Mouse (Mus musculus) left cerebral cortex, adult 9 months (tissue): ENCODE measurements around the gene Nthl1.

Source experiments
- DNase-seq, 2 experiments: peaks; one replicate each; pipeline ENCODE4 v3.0.0; 2022; ENCODE audit warnings: low spot score in 2 of 2

The Nthl1 gene

DNA sequence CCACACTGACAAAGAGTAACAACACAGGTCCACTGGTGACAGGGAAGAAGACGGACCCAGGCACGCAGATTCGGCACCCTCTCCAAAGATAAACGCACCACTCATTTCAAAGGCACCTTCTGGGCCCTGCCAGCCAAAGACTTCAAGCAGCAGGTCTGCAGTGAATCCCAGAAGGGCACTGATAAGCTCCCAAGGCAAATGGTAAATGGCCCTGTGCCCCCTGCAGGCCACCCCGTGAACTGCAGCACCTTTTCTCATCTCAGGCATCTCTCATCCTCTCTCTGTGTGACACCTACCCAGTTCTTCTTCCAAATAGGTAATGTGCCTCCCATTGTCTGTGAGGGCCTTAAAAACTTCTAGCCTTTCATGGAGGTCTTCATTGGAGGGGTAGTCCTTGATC lies 3.8 kb upstream of the Nthl1 start:
- peak in 1 of 2 experiments; percentile 81 for DNase-seq

DNA sequence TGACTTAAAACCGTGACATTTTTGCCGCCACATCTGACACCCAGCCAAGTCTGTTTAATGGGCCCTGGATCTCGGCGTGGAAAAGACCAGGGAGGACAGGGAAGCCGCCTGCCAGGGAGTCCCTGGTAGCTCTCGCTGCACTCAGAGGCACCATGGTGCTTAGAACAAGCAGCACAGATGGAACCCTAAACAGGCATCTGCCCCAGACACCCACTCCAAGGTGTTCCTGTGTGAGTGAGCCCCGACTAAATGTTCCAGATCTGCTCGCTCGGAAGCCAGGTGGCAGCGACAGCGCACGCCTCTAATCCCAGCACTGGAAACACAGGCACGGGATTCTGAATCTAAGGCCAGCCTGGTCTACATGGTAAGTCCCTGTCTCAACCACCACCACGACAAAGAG lies 2.4 kb upstream of the Nthl1 start:
- peak in 1 of 2 experiments; percentile 49 for DNase-seq

DNA sequence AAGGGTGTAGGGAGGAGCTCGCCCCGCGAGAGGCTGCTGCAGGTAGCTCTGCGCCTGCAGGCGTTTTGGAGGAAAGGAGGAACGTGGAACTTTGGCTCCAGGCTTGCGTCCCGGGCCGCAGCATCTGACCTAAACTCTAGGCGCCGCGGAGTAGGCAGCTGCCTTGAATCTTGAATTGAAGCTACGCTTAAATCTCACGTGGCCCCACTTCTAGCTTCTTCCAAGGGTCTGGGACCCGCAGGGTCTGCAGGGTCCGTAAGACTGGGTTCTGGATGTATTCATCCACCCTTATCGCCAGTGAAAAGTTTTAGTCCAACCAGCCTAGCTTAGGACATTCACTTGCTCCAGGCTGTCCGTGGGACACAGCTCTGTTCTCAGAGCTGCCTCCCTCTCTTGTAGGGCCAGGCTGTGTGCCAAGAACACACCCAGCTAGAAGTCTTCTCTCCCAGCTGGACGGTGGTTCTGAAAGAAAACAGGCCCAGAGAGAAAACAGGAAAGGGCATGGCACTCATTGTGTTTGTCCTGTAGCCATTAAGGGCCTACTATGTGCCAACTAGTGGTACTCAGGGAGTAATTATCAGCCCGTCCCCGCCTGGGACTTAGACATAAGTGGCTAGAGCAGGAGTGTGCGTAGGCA lies 451 bp downstream of the Nthl1 start:
- DNase-seq, result no peak

DNA sequence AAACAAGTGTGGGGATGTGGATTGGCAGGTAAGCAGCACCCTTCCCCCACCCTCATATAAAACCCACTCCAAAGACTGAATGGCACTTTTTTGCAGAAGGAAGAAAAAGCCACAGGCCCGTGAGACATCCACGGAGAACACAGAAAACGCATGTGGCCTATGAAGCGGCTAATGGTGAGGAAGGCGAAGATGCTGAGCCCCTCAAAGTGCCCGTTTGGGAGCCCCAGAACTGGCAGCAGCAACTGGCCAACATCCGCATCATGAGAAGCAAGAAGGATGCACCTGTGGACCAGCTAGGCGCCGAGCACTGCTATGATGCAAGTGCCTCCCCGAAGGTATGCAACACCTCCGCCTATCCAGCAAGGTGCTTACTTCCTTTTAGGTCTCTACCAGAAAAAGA lies 1.4 kb downstream of the Nthl1 start:
- no peak for DNase-seq

DNA sequence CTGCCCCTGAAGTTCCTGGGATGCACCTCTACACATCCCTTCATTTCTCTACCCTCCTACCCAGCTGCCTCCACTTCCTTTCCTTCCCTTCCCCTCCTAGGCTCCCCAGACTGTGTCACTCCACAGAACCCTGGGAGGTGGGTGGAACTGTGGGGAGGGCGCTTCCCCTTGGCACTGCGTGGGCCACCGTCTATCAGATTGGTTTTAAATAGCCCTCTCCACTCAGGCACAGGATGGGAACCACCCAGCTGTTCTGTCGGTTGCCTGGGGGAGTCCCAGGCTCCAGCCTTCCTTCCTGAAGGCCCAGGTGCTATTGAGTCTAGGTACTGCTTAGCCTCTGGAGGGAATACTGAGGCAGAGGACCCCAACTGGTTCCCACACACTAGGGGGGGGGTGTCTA lies 2.5 kb downstream of the Nthl1 start:
- DNase-seq, result peak in 1 of 2 experiments; percentile 47

DNA sequence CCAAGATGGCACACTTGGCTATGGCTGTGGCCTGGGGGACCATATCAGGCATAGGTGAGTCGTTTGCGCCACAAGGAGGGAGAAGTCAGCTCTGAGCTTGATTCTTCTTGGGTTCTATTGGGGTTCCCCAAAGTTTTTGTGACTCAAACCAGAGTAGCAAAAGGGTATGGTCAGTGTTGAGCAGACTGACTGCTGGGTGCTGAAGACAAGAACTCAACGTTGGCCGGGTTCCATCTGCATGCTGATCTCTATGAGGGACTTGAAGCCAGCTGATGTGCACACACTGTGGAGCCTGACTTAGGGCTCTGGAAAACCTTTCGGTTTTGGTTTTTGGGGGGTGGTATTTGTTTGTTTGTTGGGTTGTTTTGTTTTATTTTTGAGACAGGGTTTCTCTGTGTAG lies 3.2 kb downstream of the Nthl1 start:
- no peak for DNase-seq

DNA sequence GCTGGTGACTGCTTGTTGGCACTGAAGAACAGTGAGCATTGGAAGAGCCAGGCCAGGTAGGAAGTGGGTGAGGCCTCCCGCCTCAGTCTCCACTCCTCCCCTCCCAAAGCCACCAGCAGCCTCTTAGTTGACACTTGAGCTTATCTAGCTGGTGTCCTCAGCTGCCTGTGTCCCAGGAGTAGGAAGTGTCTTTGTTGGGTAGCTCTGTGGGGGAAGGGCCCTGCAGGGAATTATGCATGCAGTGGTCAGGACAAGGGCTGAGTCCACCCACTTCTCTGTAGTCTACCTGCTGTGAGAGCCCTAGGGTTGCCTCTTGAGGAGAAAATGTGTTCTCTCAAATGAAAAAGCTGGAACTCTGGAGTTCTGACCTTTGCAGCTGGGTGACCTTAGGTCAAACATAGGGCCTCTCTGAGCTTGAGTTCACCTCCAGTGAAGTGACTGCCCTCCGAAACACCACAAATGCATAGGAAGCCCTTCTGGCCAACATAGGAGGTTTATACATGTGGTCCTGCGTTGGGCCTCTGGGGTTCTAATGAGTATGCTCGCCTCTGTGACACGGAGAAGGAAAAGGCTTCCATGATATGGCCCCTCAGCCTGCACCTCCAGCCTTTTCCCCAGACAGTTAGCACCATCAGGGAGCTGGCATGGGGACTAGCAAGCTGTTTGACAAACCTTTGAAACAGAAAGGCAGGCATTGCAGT lies 4.5 kb downstream of the Nthl1 start:
- no peak for DNase-seq

DNA sequence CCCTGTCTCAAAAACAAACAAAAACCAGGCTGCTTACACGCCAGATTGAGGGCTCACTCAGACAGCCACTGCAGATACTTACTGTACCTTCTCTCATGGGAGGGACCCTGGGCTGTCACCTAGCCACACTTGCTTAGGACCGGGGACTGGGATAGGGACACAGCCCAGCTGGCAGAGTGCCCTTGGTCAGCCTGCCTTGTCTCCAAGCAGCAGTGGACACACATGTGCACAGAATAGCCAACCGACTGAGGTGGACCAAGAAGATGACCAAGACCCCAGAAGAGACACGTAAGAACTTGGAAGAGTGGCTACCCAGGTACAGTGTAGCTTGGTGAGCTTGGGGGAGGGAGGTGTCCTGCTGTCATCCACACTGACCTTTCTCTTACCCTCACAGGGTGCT lies 5.7 kb downstream of the Nthl1 start:
- DNase-seq, result no peak

DNA sequence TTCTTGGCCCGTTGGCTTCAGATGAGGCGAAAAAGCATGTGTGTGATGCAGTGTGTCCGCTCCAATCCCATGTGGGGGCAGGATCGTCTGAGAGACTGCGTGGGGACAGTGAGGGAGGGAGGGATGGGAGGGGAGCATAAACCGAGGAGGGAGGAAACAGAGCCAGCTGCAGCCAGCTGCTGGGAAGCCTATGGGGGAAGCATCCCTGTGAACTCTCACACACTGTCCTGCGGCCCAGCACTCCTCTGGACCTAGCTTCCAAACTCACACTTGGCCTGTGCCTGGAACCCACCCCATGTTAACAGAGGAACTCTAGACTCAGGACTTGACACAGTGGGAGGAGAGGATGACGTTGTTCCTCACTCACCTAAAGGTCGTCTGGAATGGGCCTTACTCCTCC lies 6.4 kb downstream of the Nthl1 start:
- no peak for DNase-seq

DNA sequence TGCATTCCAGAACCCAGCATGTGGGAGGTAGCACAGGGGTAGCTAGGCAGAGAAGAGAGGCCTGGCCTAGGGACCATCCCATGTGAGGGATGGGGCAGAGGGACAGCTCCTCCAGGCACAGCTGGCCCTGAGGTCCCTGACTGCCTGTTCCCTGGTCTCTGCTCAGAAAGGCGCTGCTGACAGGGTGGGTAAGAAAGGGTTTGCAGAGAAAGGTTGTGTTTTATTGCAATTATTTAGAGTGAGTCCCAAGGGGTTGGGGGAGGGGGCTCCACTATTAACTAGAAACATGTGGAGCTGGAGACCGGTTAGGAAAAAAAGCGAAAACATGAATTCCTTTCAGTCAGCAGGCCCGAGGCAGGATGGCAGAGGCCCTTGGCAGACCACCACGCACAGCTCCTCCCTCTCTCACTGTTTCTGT lies 7.1 kb downstream of the Nthl1 start:
- no peak for DNase-seq

DNA sequence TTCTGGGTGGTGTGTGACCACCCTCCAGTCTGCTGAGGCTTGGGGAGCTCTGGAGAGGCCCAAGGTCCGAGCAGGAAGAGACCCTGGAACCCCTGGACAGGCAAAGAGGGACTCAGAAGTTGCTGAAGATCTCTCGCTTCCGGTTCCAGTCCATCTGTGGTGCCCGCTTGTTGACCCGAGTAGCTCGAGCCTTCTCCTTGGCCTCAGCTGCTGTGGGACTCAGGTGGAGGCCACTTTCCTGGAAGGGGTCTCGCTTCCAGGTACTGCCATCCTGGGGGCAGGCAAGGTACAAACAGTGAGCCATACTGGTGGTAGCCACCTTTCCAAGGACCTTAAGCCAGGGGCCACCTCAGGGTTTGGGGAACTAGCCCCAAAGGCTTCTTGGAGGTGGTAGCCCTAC lies 7.6 kb downstream of the Nthl1 start:
- DNase-seq, result no peak

DNA sequence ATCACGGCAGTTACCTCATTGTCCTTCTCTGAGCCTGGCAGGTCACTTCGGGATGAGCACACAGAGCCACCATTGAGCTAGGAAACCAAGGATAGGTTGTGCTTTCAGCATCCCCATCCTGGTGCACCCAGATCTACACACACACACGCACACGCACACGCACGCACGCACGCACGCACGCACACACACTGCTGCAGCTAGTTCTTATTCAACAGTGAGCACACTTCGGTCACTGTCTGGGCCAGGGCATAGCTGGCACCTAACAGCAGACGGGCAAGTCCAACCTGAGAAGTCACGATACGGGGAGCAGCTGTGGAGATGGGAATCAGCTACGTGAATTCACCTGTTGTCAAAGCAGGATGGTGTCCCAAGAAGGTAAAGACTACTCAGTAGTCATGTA lies 8.1 kb downstream of the Nthl1 start:
- DNase-seq, result no peak

DNA sequence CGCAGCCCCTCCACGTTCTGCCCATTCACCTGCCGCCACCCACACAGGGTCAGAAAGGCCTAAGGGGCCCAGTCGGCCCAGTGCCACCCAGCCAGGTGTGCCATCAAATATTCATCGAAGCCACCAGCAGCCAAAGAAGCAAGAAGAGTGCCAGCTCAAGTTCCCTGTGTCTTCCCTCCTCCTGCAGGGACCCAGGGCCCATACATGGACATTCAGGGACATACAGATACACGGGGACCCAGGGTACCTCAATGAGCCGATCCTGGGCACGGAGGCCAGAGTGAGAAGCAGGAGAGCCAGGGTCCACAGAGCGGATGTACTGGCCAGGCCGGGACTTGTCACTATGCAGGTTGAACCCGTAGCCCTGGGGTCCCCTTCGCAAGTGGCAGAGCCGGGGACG lies 9.5 kb downstream of the Nthl1 start:
- DNase-seq, result no peak

DNA sequence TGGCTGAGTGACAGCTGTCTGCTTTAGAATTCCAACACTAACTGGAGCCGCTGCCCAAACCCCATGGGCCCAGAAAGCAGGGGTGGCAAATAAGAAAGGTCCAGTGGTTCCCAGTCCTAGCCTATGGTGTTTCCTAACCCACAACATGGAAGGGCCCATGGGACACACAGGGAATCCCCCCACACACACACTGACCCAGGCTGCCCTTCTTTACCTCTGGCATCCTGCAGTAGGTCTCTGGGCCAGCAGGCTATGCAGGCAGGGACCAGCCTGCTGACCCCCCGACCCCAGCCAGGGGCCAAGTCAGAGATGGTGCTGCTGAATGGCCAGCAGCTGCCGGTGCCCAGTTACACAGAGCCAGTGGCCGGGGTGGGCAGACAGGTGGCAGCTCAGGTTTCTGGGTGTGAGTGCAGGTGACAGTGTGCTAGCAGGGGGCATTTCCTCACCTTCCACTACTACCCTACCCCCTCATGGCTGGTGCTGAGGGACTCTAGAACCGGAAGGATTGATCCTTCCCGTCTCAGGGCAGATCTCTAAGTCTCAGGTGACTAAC lies 10.4 kb downstream of the Nthl1 start:
- no peak for DNase-seq

DNA sequence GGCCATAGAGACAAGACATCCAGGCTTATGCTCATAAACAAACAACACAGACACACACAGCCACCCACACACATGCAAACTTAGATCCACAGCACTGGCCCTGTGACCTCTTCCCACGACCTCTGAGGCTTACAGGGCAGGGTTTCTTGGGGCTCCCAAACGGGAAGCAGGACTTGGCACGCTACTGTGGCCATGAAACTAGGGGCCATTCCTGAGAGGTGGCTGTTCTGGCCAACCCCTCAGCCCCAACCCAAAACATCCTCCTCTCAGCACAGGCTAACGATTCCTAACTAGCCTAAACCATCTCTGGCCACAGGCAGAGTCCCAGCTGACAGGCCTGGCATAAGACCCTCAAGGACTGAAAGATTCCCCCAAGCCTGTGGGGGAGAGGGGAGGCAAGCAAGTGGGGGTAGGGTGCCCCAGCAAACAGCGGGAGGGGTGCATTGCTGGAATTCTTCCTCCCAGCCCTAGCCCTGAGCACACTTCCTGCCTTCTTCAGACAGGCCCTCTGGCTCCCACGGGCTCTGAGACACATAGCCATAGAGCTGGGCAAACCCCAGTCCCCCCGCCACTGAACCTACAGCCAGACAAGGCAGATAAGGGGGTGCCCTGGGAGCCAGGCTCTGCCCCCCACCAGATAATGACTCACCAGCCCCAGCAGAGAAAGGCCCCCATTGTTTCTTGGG lies 11.7 kb downstream of the Nthl1 start:
- DNase-seq, result no peak

DNA sequence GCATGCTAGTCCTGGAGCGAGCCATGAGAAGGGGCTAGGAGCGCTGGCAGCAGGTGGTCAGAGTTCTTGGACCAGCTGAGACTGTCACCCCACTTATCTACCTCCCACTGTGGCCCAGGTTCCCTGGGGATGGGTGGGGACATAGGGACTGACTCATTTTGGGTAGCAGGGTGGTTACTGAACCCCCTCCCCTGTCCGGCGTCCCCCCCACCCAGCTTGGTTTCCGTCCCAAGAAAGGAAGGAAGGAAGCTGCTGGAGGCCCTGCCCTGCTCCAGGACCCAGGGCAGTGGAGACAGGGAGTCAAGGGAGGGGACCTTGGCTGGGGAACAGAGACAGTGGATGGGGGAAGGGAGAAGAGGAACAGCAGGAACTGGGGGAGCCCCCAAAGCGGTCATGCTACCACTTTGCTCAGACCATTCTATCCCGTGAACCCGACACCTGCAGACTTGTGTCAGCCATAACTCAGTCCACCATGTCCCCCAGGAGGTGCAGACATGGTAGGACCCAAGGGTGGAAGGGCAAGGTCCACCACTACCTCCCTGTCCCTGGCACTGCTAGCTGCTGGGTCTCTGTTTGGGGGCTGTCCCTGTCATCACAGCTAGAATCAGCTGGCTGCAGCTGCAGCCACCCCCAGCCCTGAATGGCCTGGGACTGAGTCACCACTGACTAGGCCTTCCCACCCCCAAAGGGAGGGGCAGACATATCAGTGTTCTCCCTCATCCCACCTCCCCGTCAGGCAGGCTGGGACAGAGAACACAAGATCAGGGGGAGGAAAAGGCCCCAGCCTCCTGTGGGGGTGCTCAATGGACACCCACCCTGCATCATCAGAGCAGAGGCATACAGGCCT lies 12.6 kb downstream of the Nthl1 start:
- no peak for DNase-seq

DNA sequence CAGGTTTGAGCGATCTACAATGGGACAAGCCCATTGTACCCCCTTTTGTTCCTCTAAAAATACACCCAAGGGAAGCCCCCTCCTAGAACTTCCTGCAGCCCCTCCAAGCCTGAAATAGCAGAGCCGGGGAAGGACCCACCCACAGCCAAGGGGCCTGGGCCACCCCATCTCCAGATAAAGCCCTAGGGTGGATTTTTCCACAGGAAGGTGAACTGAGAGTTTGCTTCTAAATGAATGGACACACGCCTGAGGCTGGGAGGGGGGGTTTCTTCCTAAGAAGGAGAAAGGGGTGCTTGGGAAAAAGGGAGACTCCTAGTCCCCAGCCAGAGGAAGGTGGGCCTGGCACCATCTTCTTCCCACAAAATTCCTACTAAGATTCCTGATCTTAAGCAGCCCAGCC lies 13.4 kb downstream of the Nthl1 start:
- DNase-seq, result no peak

DNA sequence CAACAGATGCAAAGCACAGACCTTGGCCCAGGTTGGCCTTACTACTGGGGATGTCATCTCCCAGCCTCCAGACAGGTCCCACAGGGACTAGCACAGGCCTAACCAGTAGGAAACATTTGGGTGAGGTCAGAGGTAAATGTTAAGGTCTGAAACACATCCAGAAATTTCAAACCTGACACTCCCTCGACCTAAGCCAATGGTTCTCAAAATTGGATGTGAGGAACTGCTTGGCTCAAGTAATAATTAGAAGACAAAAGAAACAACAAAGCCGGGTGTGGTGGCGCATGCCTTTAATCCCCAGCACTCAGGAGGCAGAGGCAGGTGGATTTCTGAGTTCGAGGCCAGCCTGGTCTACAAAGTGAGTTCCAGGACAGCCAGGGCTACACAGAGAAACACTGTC lies 13.9 kb downstream of the Nthl1 start:
- no peak for DNase-seq

DNA sequence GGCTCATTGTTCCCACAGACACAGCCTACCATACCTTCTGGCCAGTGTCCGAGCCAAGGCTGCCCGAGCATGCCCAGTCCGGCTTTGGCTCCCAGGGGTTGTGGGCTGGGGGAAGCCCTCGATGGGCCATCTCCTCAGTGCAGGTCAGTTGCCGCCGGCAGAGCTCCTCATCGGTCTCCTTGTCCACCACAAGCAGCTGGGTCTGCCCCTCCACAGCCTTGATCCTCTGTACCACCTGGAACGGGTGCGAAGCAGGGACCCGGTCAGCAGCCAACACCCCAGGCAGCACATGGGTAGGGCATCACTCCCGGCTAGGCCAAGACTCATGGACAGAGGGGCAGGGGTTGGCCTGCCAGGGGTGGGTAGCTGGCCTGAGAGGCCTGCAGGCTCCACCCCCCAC lies 15.0 kb downstream of the Nthl1 start:
- no peak for DNase-seq

DNA sequence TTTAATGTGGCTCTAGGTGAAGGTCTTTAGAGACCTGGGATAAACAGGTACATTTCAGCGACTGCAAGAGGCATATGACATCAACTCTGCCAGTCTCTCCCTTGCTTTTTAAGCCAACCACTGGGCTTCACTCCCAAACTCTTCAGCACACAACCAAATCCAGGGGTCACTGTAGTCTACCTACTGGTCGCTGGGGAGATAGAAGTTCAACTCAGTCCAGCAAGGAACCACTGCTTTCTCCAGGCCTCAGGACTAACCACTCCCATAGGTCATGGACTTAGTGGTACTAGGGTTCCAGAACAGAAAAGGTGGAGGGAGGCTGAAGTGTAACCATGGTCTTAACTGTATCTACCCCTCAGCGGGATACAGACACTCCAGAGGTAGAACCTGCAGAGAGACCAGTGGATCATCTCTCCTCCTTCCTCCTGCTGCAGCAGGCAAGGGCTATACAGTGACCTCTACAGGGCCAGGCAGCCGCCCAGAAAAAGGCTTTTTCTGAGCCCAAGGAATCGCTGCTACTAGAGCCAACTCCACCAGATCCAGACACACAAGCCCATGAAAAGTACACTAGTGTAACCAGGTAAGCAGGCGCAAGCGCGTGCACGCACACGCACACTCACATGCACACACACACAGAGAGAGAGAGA lies 16.4 kb downstream of the Nthl1 start:
- DNase-seq, result no peak

DNA sequence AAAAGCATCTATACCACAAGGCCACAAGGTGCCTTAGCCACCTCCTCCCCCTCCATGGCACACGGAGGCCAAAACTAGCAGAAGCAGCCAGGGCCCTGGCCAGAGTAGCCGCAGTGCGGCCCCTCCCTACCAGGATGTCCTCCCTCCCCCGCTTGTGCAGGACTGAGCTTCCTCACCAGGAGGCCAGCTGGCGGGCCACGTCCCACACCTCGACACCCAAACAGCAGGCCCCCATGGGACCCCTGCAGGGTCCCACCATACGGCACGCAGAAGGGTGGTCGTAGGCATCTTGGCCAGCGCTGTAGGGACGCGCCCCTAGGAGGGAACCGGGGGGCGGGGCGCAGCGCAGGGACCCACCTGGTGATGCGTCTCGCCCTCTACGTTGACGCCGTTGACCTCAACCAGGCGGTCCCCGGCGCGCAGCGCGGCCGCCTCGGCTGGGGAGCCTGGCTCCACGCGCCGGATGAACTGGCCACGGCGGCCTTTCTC lies 17.1 kb downstream of the Nthl1 start:
- no peak for DNase-seq
